13 mouse cellular contexts compared by ENCODE assay signal in genomic region chr5:143630214-143630613, GRCm38 (mm10). TPM values are rescaled to one million over a fixed set of nuclear protein-coding genes. Genes with fewer than 3 reads are reported as not detected.
A peak's percentile ranks its signal among the peaks of the same experiment; 100 is the strongest.
DNase-seq lines count a peak whose midpoint lies in the region; ATAC-seq and TF ChIP-seq lines count a peak whose summit lies in the region.
"Had no signal": no experiment of that assay in that cellular context is flagged by ENCODE, and none has a peak within 500 bp of the region (broad histone marks: within the 10 kb centered on the region; RNA-seq: fewer than 3 reads in every experiment).

No protein-coding gene starts in this region.

- no peaks in the 10 kb centered on the region for H3K9me3 ChIP-seq in hindbrain, postnatal 0 days (ENCODE audit: low read length)
- H3K9me3 ChIP-seq in hindbrain, embryonic 11.5 days (ENCODE audit: control insufficient read depth, low read length), result no peaks in the 10 kb centered on the region
- H3K9me3 ChIP-seq: embryonic facial prominence, embryonic 15.5 days; stomach, embryonic 15.5 days had no signal

- no peak overlapping the region for H3K27ac ChIP-seq in hindbrain, postnatal 0 days
- no peak overlapping the region for H3K27ac ChIP-seq in hindbrain, embryonic 11.5 days (ENCODE audit: low read depth, low read length)
- H3K27ac ChIP-seq in embryonic fibroblast, embryonic 13.5 days (ENCODE audit: insufficient read depth, low read length), result no peak overlapping the region; the same call in 1 of the 2 replicates
- H3K27ac ChIP-seq: embryonic facial prominence, embryonic 15.5 days; stomach, embryonic 15.5 days had no signal

- TF ChIP-seq CTCF in hindbrain, postnatal 0 days (IDR thresholded peaks at IDR 0.05; ENCODE audit: low read depth), result peak; percentile 27; the same call in 1 of the 2 replicates
- TF ChIP-seq CTCF in embryonic fibroblast, embryonic 13.5 days (IDR thresholded peaks at IDR 0.05; ENCODE audit: borderline replicate concordance, insufficient read depth, low read length), result peak; percentile 16; the same call in 1 of the 2 replicates

- no peak overlapping the region for H3K4me2 ChIP-seq in hindbrain, postnatal 0 days (ENCODE audit: low read depth, low read length)
- H3K4me2 ChIP-seq in hindbrain, embryonic 11.5 days (replicated peaks; ENCODE audit: low read depth, low read length), result no peak overlapping the region
- H3K4me2 ChIP-seq: embryonic facial prominence, embryonic 15.5 days; stomach, embryonic 15.5 days had no signal

- H3K9ac ChIP-seq in hindbrain, postnatal 0 days (replicated peaks; ENCODE audit: low read length), result no peak overlapping the region
- no peak overlapping the region for H3K9ac ChIP-seq in hindbrain, embryonic 11.5 days (ENCODE audit: low read depth, low read length)
- H3K9ac ChIP-seq: embryonic facial prominence, embryonic 15.5 days; stomach, embryonic 15.5 days had no signal

- peaks cover 10% of the 10 kb centered on the region for H3K4me1 ChIP-seq in hindbrain, postnatal 0 days (ENCODE audit: insufficient read depth, low read length)
- H3K4me1 ChIP-seq in hindbrain, embryonic 11.5 days (replicated peaks; ENCODE audit: control insufficient read depth, insufficient read depth, low read length), result no peaks in the 10 kb centered on the region
- H3K4me1 ChIP-seq in embryonic fibroblast, embryonic 13.5 days (ENCODE audit: control insufficient read depth, insufficient read depth, low read length), result peaks cover 23% of the 10 kb centered on the region

- no peak for ATAC-seq in hindbrain, postnatal 0 days
- ATAC-seq in hindbrain, embryonic 11.5 days (ENCODE audit: low FRiP score), result no peak
- no peak for ATAC-seq in megakaryocyte-erythroid progenitor cell, adult 5-6 weeks (replicated peaks; ENCODE audit: low FRiP score, low TSS enrichment, poor library complexity, severe bottlenecking)

- H3K27me3 ChIP-seq in hindbrain, postnatal 0 days (ENCODE audit: insufficient read depth, low read length), result no peaks in the 10 kb centered on the region
- H3K27me3 ChIP-seq in hindbrain, embryonic 11.5 days (ENCODE audit: control insufficient read depth, insufficient read depth, low read length), result no peaks in the 10 kb centered on the region
- H3K27me3 ChIP-seq: embryonic facial prominence, embryonic 15.5 days; stomach, embryonic 15.5 days had no signal

- TF ChIP-seq POLR2A in embryonic fibroblast, embryonic 13.5 days (IDR thresholded peaks at IDR 0.05; ENCODE audit: low read depth, low read length), result no peak

- 96% methylated on average over 3 of the region's 3 CpGs for WGBS in hindbrain, postnatal 0 days
- 97% methylated on average over 3 of the region's 3 CpGs for WGBS in hindbrain, embryonic 11.5 days

- no peak for DNase-seq in hindbrain, postnatal 0 days (ENCODE audit: low spot score)
- no peak for DNase-seq in hindbrain, embryonic 11.5 days (ENCODE audit: low spot score)
- peak; percentile 22 for DNase-seq in thymus, postnatal 0 days (ENCODE audit: low spot score)
- DNase-seq in thymus, adult 18-20 months, result no peak
- DNase-seq in thymus, postnatal 4 days, result peak; percentile 55
- DNase-seq in adrenal gland, postnatal 36 days, result no peak
- DNase-seq: cerebellum, postnatal 25 days; heart, postnatal 36 days; kidney, adult 8-10 months had no signal

- no peaks in the 10 kb centered on the region for H3K36me3 ChIP-seq in hindbrain, postnatal 0 days (ENCODE audit: insufficient read depth, low read length)
- H3K36me3 ChIP-seq in hindbrain, embryonic 11.5 days (ENCODE audit: control insufficient read depth, insufficient read depth, low read length), result no peaks in the 10 kb centered on the region
- H3K36me3 ChIP-seq: embryonic facial prominence, embryonic 15.5 days; stomach, embryonic 15.5 days had no signal

- H3K4me3 ChIP-seq in hindbrain, postnatal 0 days (ENCODE audit: low read length), result no peak overlapping the region
- H3K4me3 ChIP-seq in hindbrain, embryonic 11.5 days (ENCODE audit: low read depth, low read length), result no peak overlapping the region
- H3K4me3 ChIP-seq in embryonic fibroblast, embryonic 13.5 days (ENCODE audit: insufficient read depth, low read length), result no peak overlapping the region
- H3K4me3 ChIP-seq: embryonic facial prominence, embryonic 15.5 days; stomach, embryonic 15.5 days had no signal

RNA-seq across cellular contexts. Expression of gene Cyth3, which starts 8.0 kb away (rescaled TPM):
- 43.3 and 43.6 TPM in 2 replicates for total RNA-seq in hindbrain, postnatal 0 days (2014; rRNA removed)
- 35.5 and 36.3 TPM in 2 replicates for polyA plus RNA-seq in hindbrain, postnatal 0 days (2015; fragmentation: Nextera tagmentation; extraction: Ambion mirVana)
- polyA plus RNA-seq in hindbrain, embryonic 11.5 days (2014; fragmentation: Nextera tagmentation; extraction: Ambion mirVana), result 30.3 and 33.4 TPM in 2 replicates
- polyA plus RNA-seq in thymus, postnatal 0 days (2015; fragmentation: Nextera tagmentation; extraction: Ambion mirVana), result 13.8 and 17.2 TPM in 2 replicates
- polyA plus RNA-seq in embryonic fibroblast, embryonic 13.5 days (2011; ENCODE audit: insufficient read length, low read depth, missing spikeins), result 130 and 134 TPM in 2 replicates
- total RNA-seq in megakaryocyte-erythroid progenitor cell, adult 5-6 weeks (2014; fragmentation: Nextera tagmentation), result 117 and 124 TPM in 2 replicates
- total RNA-seq in megakaryocyte-erythroid progenitor cell, adult 5-6 weeks (2017), result 81.7 and 94.7 TPM in 2 replicates
- total RNA-seq in adrenal gland, postnatal 36 days (2021), result 100 to 1,000 TPM; 120 to 180 TPM

Comparison
In these comparisons a context has a peak if more than half of its experiments do, and no peak if none do; other contexts are left out.
1. DNase-seq: peak in thymus, postnatal 0 days (single experiment) and thymus, postnatal 4 days (single experiment); none in hindbrain, postnatal 0 days (single experiment), hindbrain, embryonic 11.5 days (single experiment), thymus, adult 18-20 months (0 of 2) and adrenal gland, postnatal 36 days (0 of 2).